Mouse (Mus musculus) testis, adult 2 months (tissue): ENCODE results near the gene Taf3.

Experiments used
- CTCF ChIP-seq: fragments of 200-500 bp; IDR thresholded peaks from 2 replicates; pipeline ENCODE4 v1.5.1; 2012; ENCODE audit warnings: low read depth, mild to moderate bottlenecking, inconsistent platforms, low read length, moderate library complexity; ENCODE audit not compliant: control insufficient read depth, insufficient read depth, insufficient replicate concordance
- POLR2A ChIP-seq: fragments of 200-500 bp; IDR thresholded peaks from 2 replicates; pipeline ENCODE4 v1.6.1; 2012; ENCODE audit warnings: low read depth, mild to moderate bottlenecking, inconsistent platforms, low read length, moderate library complexity; ENCODE audit not compliant: control insufficient read depth

DNA sequence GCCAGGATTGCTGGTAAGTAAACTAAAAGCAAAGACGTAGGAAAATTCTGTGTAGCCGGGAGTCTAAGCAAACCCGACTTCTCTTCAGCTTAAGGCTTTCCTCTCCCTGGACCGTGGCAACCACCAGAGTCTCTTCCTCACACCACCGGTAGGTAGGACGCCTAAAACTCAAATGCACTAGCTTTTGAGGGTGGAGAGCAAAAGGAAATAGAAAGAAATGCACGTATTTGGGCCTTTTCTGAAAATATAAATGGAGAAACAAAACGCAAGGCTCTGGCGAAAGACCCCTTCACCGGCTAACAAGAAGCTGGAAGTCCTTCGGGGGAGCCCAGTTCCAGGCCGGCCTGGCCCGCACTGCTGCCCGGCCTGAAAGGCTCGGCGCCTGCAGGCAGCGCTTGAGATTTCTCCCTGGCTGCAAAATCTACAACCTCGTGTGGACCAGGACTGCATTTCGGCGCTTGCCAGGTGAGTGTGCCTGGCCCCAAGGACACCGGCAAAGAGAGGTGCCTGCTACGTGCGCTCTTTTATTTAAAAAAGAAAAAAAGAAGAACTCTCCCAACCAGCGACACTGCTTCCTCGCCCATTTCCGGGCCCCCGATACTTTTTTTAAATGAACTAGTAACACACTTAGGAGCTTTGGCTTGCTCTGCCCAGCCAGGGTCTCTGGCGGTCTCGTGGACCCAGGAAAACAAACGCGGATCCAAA lies 171.6 kb downstream of the Taf3 start:
- no peak for TF ChIP-seq CTCF
- no peak for TF ChIP-seq POLR2A
